Mouse (Mus musculus): ENCODE data around the gene Ltbp4. TPM values are rescaled to one million over a fixed set of nuclear protein-coding genes. Genes with fewer than 3 reads are reported as not detected.

Ltbp4 gene
- polyA plus RNA-seq, 1 experiment = 77.5 TPM

DNA sequence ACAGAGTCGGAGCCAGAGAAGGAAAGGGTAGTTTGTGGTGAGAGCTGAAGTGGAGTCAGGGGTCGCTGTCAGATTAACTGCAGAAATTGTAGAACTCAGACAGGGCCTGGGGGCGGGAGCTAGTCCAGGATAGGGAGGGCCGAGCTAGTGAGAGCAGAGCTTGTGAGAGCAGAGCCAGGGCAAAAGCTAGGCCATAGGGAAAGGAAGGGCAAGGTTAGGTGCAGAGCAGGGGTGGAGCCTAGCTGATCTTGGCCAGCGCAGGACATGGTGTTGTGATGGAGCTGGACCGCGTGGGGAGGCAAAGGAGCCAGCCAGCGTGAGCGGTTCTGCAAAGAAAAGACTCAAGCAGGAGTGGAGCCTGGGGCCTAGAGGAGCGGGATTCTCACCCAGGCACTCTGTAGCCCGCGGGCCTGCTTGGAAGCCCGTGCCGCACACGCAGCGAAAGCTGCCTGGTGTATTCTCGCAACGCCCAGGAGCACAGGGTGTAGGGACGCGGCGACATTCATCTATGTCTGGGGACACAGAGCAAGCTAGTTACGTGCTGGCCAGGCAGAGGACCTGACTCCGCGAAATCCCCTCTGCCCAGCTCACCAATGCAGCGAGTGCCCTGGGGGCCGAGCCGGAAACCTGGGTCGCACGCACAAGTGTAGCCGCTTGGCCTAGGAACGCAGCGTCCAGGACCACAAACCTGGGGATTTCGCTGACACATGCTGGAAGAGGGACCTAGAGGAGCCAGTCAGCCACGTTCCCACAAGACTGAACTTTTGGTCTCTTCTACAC lies 11.2 kb downstream of the Ltbp4 start:
- peaks cover 31% of the 10 kb centered on the region for H3K4me1 ChIP-seq (replicated peaks; ENCODE audit: control insufficient read depth, insufficient read depth, low read length)
- no peak overlapping the region for H3K4me3 ChIP-seq (ENCODE audit: control insufficient read depth, insufficient read depth, low read length)
- H3K27ac ChIP-seq (ENCODE audit: control insufficient read depth, insufficient read depth, low read length) = no peak overlapping the region
- H3K36me3 ChIP-seq (ENCODE audit: control insufficient read depth, insufficient read depth, low read length) = no peaks in the 10 kb centered on the region
- peaks cover 8% of the 10 kb centered on the region for H3K27me3 ChIP-seq (ENCODE audit: control insufficient read depth, insufficient read depth, low read length)
- WGBS = 74% methylated on average over 34 of the region's 34 CpGs
- no peak for DNase-seq
- TF ChIP-seq POLR2A (IDR thresholded peaks at IDR 0.05; ENCODE audit: control insufficient read depth, extremely low read depth, insufficient read depth, low read length, poor library complexity) (no peak), CTCF (IDR thresholded peaks at IDR 0.05; ENCODE audit: borderline replicate concordance, control insufficient read depth, extremely low read depth, insufficient read depth, low read length, poor library complexity) (no peak)

DNA sequence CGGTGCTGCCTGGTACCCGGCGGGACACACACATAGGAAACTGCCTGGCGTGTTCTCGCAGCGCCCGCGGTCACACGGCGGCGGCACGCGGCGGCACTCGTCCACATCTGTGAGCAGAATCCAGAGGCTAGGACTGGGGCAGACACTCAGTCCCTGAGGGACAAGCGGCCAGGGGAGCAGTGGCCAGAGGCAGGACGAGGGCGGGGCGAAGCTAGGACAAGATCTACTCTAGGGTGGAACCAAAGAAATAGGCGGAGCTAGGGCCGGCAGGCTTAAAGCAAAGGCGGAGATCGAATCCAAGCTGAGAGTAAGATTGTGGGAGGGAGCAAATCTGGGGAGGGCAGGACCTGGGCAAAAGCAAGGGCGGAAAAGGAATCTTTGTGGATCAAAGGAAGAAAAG lies 11.8 kb downstream of the Ltbp4 start:
- Histone ChIP-seq H3K27ac (ENCODE audit: control insufficient read depth, insufficient read depth, low read length) (no peak overlapping the region), H3K27me3 (ENCODE audit: control insufficient read depth, insufficient read depth, low read length) (peaks cover 6% of the 10 kb centered on the region; the same call in 1 of the 2 replicates), H3K36me3 (ENCODE audit: control insufficient read depth, insufficient read depth, low read length) (no peaks in the 10 kb centered on the region), H3K4me1 (replicated peaks; ENCODE audit: control insufficient read depth, insufficient read depth, low read length) (peaks cover 25% of the 10 kb centered on the region), H3K4me3 (ENCODE audit: control insufficient read depth, insufficient read depth, low read length) (peak overlapping the region; percentile 38)
- 4% methylated on average over 24 of the region's 24 CpGs for WGBS
- no peak for TF ChIP-seq CTCF (IDR thresholded peaks at IDR 0.05; ENCODE audit: borderline replicate concordance, control insufficient read depth, extremely low read depth, insufficient read depth, low read length, poor library complexity)
- TF ChIP-seq POLR2A (IDR thresholded peaks at IDR 0.05; ENCODE audit: control insufficient read depth, extremely low read depth, insufficient read depth, low read length, poor library complexity) = no peak
- DNase-seq = no peak

DNA sequence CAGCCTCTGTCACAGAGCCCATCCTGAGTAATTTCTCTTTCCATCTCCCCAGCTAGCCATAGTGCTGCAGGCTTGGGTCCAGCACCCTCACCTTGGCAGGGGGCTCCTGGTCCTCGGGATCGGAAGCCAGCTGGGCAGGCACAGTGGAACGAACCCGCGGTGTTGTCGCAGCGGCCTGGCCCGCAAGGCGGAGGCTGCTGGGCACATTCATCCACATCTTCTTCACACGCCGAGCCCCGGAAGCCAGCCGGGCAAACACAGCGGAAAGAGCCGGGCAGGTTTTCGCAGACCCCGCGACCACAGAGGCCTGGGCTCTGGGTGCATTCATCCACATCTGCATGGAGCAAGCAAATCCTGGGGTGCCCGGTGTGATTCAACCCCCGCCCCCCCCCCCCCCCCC lies 12.6 kb downstream of the Ltbp4 start:
- Histone ChIP-seq H3K36me3 (ENCODE audit: control insufficient read depth, insufficient read depth, low read length) (no peaks in the 10 kb centered on the region), H3K4me1 (replicated peaks; ENCODE audit: control insufficient read depth, insufficient read depth, low read length) (peaks cover 21% of the 10 kb centered on the region), H3K27me3 (ENCODE audit: control insufficient read depth, insufficient read depth, low read length) (peaks cover under 1% of the 10 kb centered on the region; the same call in 1 of the 2 replicates), H3K4me3 (ENCODE audit: control insufficient read depth, insufficient read depth, low read length) (no peak overlapping the region), H3K27ac (ENCODE audit: control insufficient read depth, insufficient read depth, low read length) (no peak overlapping the region)
- WGBS = 47% methylated on average over 20 of the region's 20 CpGs
- TF ChIP-seq CTCF (IDR thresholded peaks at IDR 0.05; ENCODE audit: borderline replicate concordance, control insufficient read depth, extremely low read depth, insufficient read depth, low read length, poor library complexity) (no peak), POLR2A (IDR thresholded peaks at IDR 0.05; ENCODE audit: control insufficient read depth, extremely low read depth, insufficient read depth, low read length, poor library complexity) (no peak)
- DNase-seq = no peak

DNA sequence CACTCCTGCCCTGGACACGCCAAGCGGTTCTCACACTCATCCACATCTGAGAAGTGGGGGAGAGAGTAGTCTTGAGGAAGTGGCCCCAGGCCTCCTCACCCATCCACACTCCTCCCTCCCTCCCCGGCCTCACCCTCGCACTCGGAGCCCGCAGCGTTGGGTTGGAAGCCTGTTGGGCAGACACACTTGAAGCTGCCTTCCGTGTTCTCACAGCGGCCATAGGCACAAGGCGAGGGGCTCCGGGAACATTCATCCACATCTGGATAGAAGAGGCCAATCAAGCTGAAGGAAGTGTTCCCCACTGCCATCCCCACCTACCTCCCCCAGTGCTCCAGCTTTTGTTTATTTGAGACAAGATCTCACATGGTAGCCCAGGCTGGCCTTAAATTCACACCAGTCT lies 13.3 kb downstream of the Ltbp4 start:
- Histone ChIP-seq H3K27ac (ENCODE audit: control insufficient read depth, insufficient read depth, low read length) (no peak overlapping the region), H3K36me3 (ENCODE audit: control insufficient read depth, insufficient read depth, low read length) (no peaks in the 10 kb centered on the region), H3K4me3 (ENCODE audit: control insufficient read depth, insufficient read depth, low read length) (no peak overlapping the region), H3K27me3 (ENCODE audit: control insufficient read depth, insufficient read depth, low read length) (no peaks in the 10 kb centered on the region; the same call in 1 of the 2 replicates), H3K4me1 (replicated peaks; ENCODE audit: control insufficient read depth, insufficient read depth, low read length) (peaks cover 16% of the 10 kb centered on the region)
- WGBS = 96% methylated on average over 11 of the region's 11 CpGs
- no peak for TF ChIP-seq CTCF (IDR thresholded peaks at IDR 0.05; ENCODE audit: borderline replicate concordance, control insufficient read depth, extremely low read depth, insufficient read depth, low read length, poor library complexity)
- TF ChIP-seq POLR2A (IDR thresholded peaks at IDR 0.05; ENCODE audit: control insufficient read depth, extremely low read depth, insufficient read depth, low read length, poor library complexity) = no peak
- DNase-seq = no peak

DNA sequence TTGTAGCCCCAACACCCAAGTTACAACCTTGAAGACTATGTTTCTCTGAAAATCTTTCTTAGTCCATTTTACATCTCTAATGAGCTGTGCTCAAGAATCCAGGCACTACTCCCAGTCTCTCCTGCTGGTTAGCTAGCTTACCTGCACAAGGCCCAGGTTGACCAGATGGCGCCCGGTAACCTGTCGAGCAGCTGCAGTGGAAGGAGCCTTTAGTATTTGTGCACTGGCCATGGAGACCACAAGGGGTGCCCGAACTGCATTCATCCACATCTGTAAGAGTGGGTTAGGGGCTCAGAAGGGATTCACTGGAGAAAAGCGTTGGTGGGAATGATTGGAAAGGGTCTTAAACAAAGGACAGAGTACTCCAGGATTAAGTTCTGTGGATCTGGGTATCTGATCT lies 14.5 kb downstream of the Ltbp4 start:
- WGBS = 97% methylated on average over 5 of the region's 5 CpGs
- H3K27ac ChIP-seq (ENCODE audit: control insufficient read depth, insufficient read depth, low read length) = no peak overlapping the region

DNA sequence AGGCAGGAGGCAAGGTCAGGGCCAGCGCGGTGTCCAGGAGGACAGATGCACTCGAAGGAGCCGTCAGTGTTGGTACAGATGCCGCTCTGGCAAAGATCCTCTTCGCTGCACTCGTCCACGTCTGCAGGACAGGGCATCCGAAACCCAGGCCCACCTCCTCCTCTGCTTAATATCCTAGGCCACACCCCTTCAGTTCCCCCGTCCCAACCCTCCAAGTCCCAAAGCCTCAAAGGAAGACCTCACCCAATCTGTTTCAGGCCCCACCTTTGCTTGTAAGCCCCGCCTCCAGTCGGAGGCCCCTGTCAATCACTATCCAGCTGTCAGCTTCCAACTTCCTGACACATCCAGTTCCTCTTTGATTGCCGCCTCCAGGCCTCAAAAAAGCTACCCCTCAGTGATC lies 15.2 kb downstream of the Ltbp4 start:
- TF ChIP-seq POLR2A (IDR thresholded peaks at IDR 0.05; ENCODE audit: control insufficient read depth, extremely low read depth, insufficient read depth, low read length, poor library complexity) (no peak), CTCF (IDR thresholded peaks at IDR 0.05; ENCODE audit: borderline replicate concordance, control insufficient read depth, extremely low read depth, insufficient read depth, low read length, poor library complexity) (no peak)
- no peaks in the 10 kb centered on the region for H3K36me3 ChIP-seq (ENCODE audit: control insufficient read depth, insufficient read depth, low read length)
- H3K27ac ChIP-seq (ENCODE audit: control insufficient read depth, insufficient read depth, low read length) = no peak overlapping the region
- no peak for DNase-seq
- H3K27me3 ChIP-seq (ENCODE audit: control insufficient read depth, insufficient read depth, low read length) = no peaks in the 10 kb centered on the region; the same call in 1 of the 2 replicates
- H3K4me1 ChIP-seq (replicated peaks; ENCODE audit: control insufficient read depth, insufficient read depth, low read length) = peaks cover 11% of the 10 kb centered on the region; the same call in 1 of the 2 replicates
- H3K4me3 ChIP-seq (ENCODE audit: control insufficient read depth, insufficient read depth, low read length) = no peak overlapping the region
- WGBS = 67% methylated on average over 13 of the region's 13 CpGs

More for the DNA sequence above, 14.5 kb downstream of the Ltbp4 start:
- TF ChIP-seq CTCF (IDR thresholded peaks at IDR 0.05; ENCODE audit: borderline replicate concordance, control insufficient read depth, extremely low read depth, insufficient read depth, low read length, poor library complexity) (no peak), POLR2A (IDR thresholded peaks at IDR 0.05; ENCODE audit: control insufficient read depth, extremely low read depth, insufficient read depth, low read length, poor library complexity) (no peak)
- DNase-seq = no peak
- Histone ChIP-seq H3K4me1 (replicated peaks; ENCODE audit: control insufficient read depth, insufficient read depth, low read length) (peaks cover 11% of the 10 kb centered on the region; the same call in 1 of the 2 replicates), H3K27me3 (ENCODE audit: control insufficient read depth, insufficient read depth, low read length) (no peaks in the 10 kb centered on the region; the same call in 1 of the 2 replicates), H3K4me3 (ENCODE audit: control insufficient read depth, insufficient read depth, low read length) (no peak overlapping the region), H3K36me3 (ENCODE audit: control insufficient read depth, insufficient read depth, low read length) (no peaks in the 10 kb centered on the region)

Data from thymus, adult 2 months (tissue).